ENCODE assay signal across 8 mouse cellular contexts in the genomic region with DNA sequence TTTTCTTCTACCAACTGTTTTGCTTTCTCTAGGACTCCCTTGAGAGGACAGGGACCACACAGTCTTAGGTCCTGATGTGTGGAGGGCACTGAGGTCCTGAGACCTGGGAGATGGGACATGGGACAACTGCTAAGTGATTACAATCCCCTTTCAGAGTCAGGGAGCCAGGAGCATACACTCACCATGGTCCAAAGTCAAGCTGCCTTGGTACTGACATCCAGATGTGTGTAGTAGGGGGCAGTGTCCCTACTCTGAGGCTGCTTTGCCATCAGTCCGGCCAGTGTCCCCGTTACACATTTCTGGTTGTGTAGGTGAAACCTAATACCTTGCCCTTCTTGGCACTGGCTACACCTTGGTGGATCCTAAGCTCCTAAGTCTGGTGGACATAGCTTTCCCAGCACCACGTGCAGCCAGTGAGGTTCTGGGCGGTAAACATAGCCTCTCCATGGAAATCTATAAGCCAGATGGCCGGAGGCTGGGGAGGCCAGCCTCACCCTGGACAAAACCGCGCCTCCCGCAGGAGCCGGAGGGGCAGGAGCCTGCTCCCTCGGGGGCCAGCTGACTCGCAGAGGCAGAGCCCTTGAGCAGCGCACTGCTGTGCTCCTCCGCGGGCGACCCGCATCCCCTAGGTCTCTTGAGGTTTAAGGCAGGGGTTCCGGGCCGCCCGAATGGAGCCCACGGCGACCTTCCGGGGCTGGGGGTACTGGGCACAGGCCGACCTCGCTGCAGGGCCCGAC. TPM values are rescaled to one million over a fixed set of nuclear protein-coding genes. Genes with fewer than 3 reads are reported as not detected.
A peak's percentile ranks its signal among the peaks of the same experiment; 100 is the strongest.
DNase-seq lines count a peak whose midpoint lies in the region; ATAC-seq and TF ChIP-seq lines count a peak whose summit lies in the region.

No protein-coding gene starts in this region.

- peak overlapping the region; percentile 75 for H3K4me3 ChIP-seq in kidney, embryonic 14.5 days (ENCODE audit: low read length)
- H3K4me3 ChIP-seq in ES-Bruce4 (ENCODE audit: low read depth, low read length): peak overlapping the region; percentile 77
- peak overlapping the region; percentile 91 for H3K4me3 ChIP-seq in heart, embryonic 10.5 days
- peak overlapping the region; percentile 96 for H3K4me3 ChIP-seq in limb, embryonic 10.5 days
- peak overlapping the region; percentile 99 for H3K4me3 ChIP-seq in midbrain, embryonic 14.5 days (replicated peaks; ENCODE audit: low read depth, low read length)

- TF ChIP-seq CTCF in ES-Bruce4 (IDR thresholded peaks at IDR 0.05; ENCODE audit: low read depth, low read length): no peak

- WGBS in kidney, embryonic 14.5 days: 0% methylated on average over 25 of the region's 25 CpGs
- WGBS in heart, embryonic 10.5 days: under 1% methylated on average over 25 of the region's 25 CpGs
- under 1% methylated on average over 25 of the region's 25 CpGs for WGBS in limb, embryonic 10.5 days
- WGBS in midbrain, embryonic 14.5 days: under 1% methylated on average over 25 of the region's 25 CpGs

- H3K9ac ChIP-seq in kidney, embryonic 14.5 days (ENCODE audit: low read depth, low read length): peak overlapping the region; percentile 90
- H3K9ac ChIP-seq in ES-Bruce4 (ENCODE audit: low read depth, poor library complexity, severe bottlenecking): peak overlapping the region; percentile 84
- H3K9ac ChIP-seq in midbrain, embryonic 14.5 days (replicated peaks; ENCODE audit: low read length): peak overlapping the region; percentile 96

- H3K9me3 ChIP-seq in kidney, embryonic 14.5 days (ENCODE audit: control insufficient read depth, low read length): no peaks in the 10 kb centered on the region
- no peaks in the 10 kb centered on the region for H3K9me3 ChIP-seq in ES-Bruce4 (replicated peaks; ENCODE audit: control insufficient read depth, insufficient read depth, low read length, poor library complexity, severe bottlenecking)
- H3K9me3 ChIP-seq in heart, embryonic 10.5 days: no peaks in the 10 kb centered on the region
- no peaks in the 10 kb centered on the region for H3K9me3 ChIP-seq in limb, embryonic 10.5 days (replicated peaks)
- no peaks in the 10 kb centered on the region for H3K9me3 ChIP-seq in midbrain, embryonic 14.5 days (ENCODE audit: control insufficient read depth, low read length)

- peaks cover 21% of the 10 kb centered on the region; the same call in 1 of the 2 replicates for H3K36me3 ChIP-seq in kidney, embryonic 14.5 days (ENCODE audit: control insufficient read depth, insufficient read depth, low read length)
- H3K36me3 ChIP-seq in ES-Bruce4 (ENCODE audit: control insufficient read depth, insufficient read depth, low read length, poor library complexity, severe bottlenecking): no peaks in the 10 kb centered on the region; the same call in 1 of the 2 replicates
- peaks cover 37% of the 10 kb centered on the region for H3K36me3 ChIP-seq in heart, embryonic 10.5 days
- peaks cover 48% of the 10 kb centered on the region for H3K36me3 ChIP-seq in limb, embryonic 10.5 days
- H3K36me3 ChIP-seq in midbrain, embryonic 14.5 days (ENCODE audit: control insufficient read depth, insufficient read depth, low read length): peaks cover 33% of the 10 kb centered on the region

- no peak for TF ChIP-seq EP300 in ES-Bruce4 (IDR thresholded peaks at IDR 0.05; ENCODE audit: insufficient read depth, low read depth, low read length)

- no peak for TF ChIP-seq POLR2A in ES-Bruce4 (IDR thresholded peaks at IDR 0.05; ENCODE audit: insufficient read depth, low read length)

- H3K27me3 ChIP-seq in kidney, embryonic 14.5 days (ENCODE audit: control insufficient read depth, insufficient read depth, low read length): no peaks in the 10 kb centered on the region
- H3K27me3 ChIP-seq in ES-Bruce4 (ENCODE audit: control insufficient read depth, insufficient read depth, low read length, poor library complexity, severe bottlenecking): no peaks in the 10 kb centered on the region
- H3K27me3 ChIP-seq in heart, embryonic 10.5 days (ENCODE audit: insufficient read depth, poor library complexity, severe bottlenecking): no peaks in the 10 kb centered on the region
- H3K27me3 ChIP-seq in limb, embryonic 10.5 days (ENCODE audit: low read depth, poor library complexity, severe bottlenecking): no peaks in the 10 kb centered on the region
- H3K27me3 ChIP-seq in midbrain, embryonic 14.5 days (ENCODE audit: control insufficient read depth, insufficient read depth, low read length): no peaks in the 10 kb centered on the region

- peak; percentile 39 for ATAC-seq in kidney, embryonic 14.5 days (ENCODE audit: low FRiP score, low TSS enrichment)
- ATAC-seq in midbrain, embryonic 14.5 days (ENCODE audit: low FRiP score, low TSS enrichment): peak; percentile 21

- peak overlapping the region; percentile 25; the same call in 1 of the 2 replicates for H3K27ac ChIP-seq in kidney, embryonic 14.5 days (ENCODE audit: low read depth, low read length)
- no peak overlapping the region for H3K27ac ChIP-seq in ES-Bruce4 (ENCODE audit: insufficient read depth, low read length)
- peak overlapping the region; percentile 94 for H3K27ac ChIP-seq in heart, embryonic 10.5 days
- peak overlapping the region; percentile 94 for H3K27ac ChIP-seq in limb, embryonic 10.5 days
- H3K27ac ChIP-seq in midbrain, embryonic 14.5 days (replicated peaks; ENCODE audit: low read depth, low read length): peak overlapping the region; percentile 86

- H3K4me2 ChIP-seq in kidney, embryonic 14.5 days (replicated peaks; ENCODE audit: low read depth, low read length): peak overlapping the region; percentile 91
- peak overlapping the region; percentile 92 for H3K4me2 ChIP-seq in midbrain, embryonic 14.5 days (ENCODE audit: low read length)

- DNase-seq in kidney, postnatal 14 days: no peak
- DNase-seq in cerebellum, postnatal 36 days: peak; percentile 61 to 63
- no peak for DNase-seq in heart, embryonic 10.5 days (ENCODE audit: low spot score)
- no peak for DNase-seq in limb, embryonic 10.5 days (ENCODE audit: low spot score)
- DNase-seq in midbrain, embryonic 14.5 days: peak; percentile 62
- DNase-seq in layer of hippocampus, adult 8-10 months (ENCODE audit: low spot score in 2 of 2): no peak

- H3K4me1 ChIP-seq in kidney, embryonic 14.5 days (ENCODE audit: control insufficient read depth, insufficient read depth, low read length): peaks cover 9% of the 10 kb centered on the region
- H3K4me1 ChIP-seq in ES-Bruce4 (ENCODE audit: control insufficient read depth, insufficient read depth, low read length): no peaks in the 10 kb centered on the region
- H3K4me1 ChIP-seq in heart, embryonic 10.5 days: peaks cover 34% of the 10 kb centered on the region
- H3K4me1 ChIP-seq in limb, embryonic 10.5 days: peaks cover 33% of the 10 kb centered on the region
- peaks cover 13% of the 10 kb centered on the region for H3K4me1 ChIP-seq in midbrain, embryonic 14.5 days (ENCODE audit: control insufficient read depth, insufficient read depth, low read length)

RNA-seq across cellular contexts. Expression of a gene that starts 0.6 kb away (rescaled TPM):
- 19.9 and 28.1 TPM in 2 replicates for polyA plus RNA-seq in kidney, embryonic 14.5 days (2014; fragmentation: Nextera tagmentation; extraction: Ambion mirVana)
- polyA plus RNA-seq in ES-Bruce4 (2011; ENCODE audit: insufficient read depth, insufficient read length, low read depth, missing spikeins): 12.2 and 18.7 TPM in 2 replicates
- 21.1 and 29.0 TPM in 2 replicates for polyA plus RNA-seq in heart, embryonic 10.5 days (2016; fragmentation: Nextera tagmentation; extraction: Ambion mirVana)
- 46.7 and 55.2 TPM in 2 replicates for polyA plus RNA-seq in limb, embryonic 10.5 days (2016; fragmentation: Nextera tagmentation; extraction: Ambion mirVana)
- polyA plus RNA-seq in midbrain, embryonic 14.5 days (2014; fragmentation: Nextera tagmentation; extraction: Ambion mirVana): 27.6 and 31.9 TPM in 2 replicates
- 10 to 100 TPM; 34.0 to 41.5 (median 35.9) TPM for total RNA-seq in layer of hippocampus, adult 8-10 months (2022)

RNA-seq across cellular contexts. Expression of a gene that starts 12.5 kb away (rescaled TPM):
- 12.2 and 15.6 TPM in 2 replicates for polyA plus RNA-seq in kidney, embryonic 14.5 days (2014; fragmentation: Nextera tagmentation; extraction: Ambion mirVana)
- 12.2 and 15.6 TPM in 2 replicates for polyA plus RNA-seq in ES-Bruce4 (2011; ENCODE audit: insufficient read depth, insufficient read length, low read depth, missing spikeins)
- 21.2 and 23.2 TPM in 2 replicates for polyA plus RNA-seq in heart, embryonic 10.5 days (2016; fragmentation: Nextera tagmentation; extraction: Ambion mirVana)
- 21.4 and 23.0 TPM in 2 replicates for polyA plus RNA-seq in limb, embryonic 10.5 days (2016; fragmentation: Nextera tagmentation; extraction: Ambion mirVana)
- 15.9 and 18.0 TPM in 2 replicates for polyA plus RNA-seq in midbrain, embryonic 14.5 days (2014; fragmentation: Nextera tagmentation; extraction: Ambion mirVana)
- 10 to 100 TPM; 17.7 to 18.2 (median 18.0) TPM for total RNA-seq in layer of hippocampus, adult 8-10 months (2022)

RNA-seq across cellular contexts. Expression of a gene that starts 12.7 kb away (rescaled TPM):
- polyA plus RNA-seq in kidney, embryonic 14.5 days (2014; fragmentation: Nextera tagmentation; extraction: Ambion mirVana): 97.3 and 115 TPM in 2 replicates
- polyA plus RNA-seq in ES-Bruce4 (2011; ENCODE audit: insufficient read depth, insufficient read length, low read depth, missing spikeins): 15.3 and 17.2 TPM in 2 replicates
- polyA plus RNA-seq in heart, embryonic 10.5 days (2016; fragmentation: Nextera tagmentation; extraction: Ambion mirVana): 92.2 and 106 TPM in 2 replicates
- 78.5 and 83.8 TPM in 2 replicates for polyA plus RNA-seq in limb, embryonic 10.5 days (2016; fragmentation: Nextera tagmentation; extraction: Ambion mirVana)
- 61.2 and 61.3 TPM in 2 replicates for polyA plus RNA-seq in midbrain, embryonic 14.5 days (2014; fragmentation: Nextera tagmentation; extraction: Ambion mirVana)
- 10 to 100 TPM; 17.8 to 46.9 (median 30.6) TPM for total RNA-seq in layer of hippocampus, adult 8-10 months (2022)

RNA-seq across cellular contexts. Expression of a gene that starts 39.1 kb away (rescaled TPM):
- 1.3 and 1.9 TPM in 2 replicates for polyA plus RNA-seq in kidney, embryonic 14.5 days (2014; fragmentation: Nextera tagmentation; extraction: Ambion mirVana)
- 0.81 and 1.6 TPM in 2 replicates for polyA plus RNA-seq in ES-Bruce4 (2011; ENCODE audit: insufficient read depth, insufficient read length, low read depth, missing spikeins)
- 0.51 and 0.58 TPM in 2 replicates for polyA plus RNA-seq in heart, embryonic 10.5 days (2016; fragmentation: Nextera tagmentation; extraction: Ambion mirVana)
- polyA plus RNA-seq in limb, embryonic 10.5 days (2016; fragmentation: Nextera tagmentation; extraction: Ambion mirVana): 0.78 and 1.7 TPM in 2 replicates
- 34.6 and 36.1 TPM in 2 replicates for polyA plus RNA-seq in midbrain, embryonic 14.5 days (2014; fragmentation: Nextera tagmentation; extraction: Ambion mirVana)
- total RNA-seq in layer of hippocampus, adult 8-10 months (2022): 100 to 1,000 TPM; 217 to 247 (median 224) TPM

Comparison
In these comparisons a context has a peak if more than half of its experiments do, and no peak if none do; other contexts are left out.
1. DNase-seq: peak in cerebellum, postnatal 36 days (2 of 2) and midbrain, embryonic 14.5 days (single experiment); none in kidney, postnatal 14 days (single experiment), heart, embryonic 10.5 days (single experiment), limb, embryonic 10.5 days (single experiment) and layer of hippocampus, adult 8-10 months (0 of 2).
2. Peak in every context shown above with its lines, with median percentiles within 50 percentile points of each other: H3K4me3 ChIP-seq and H3K9ac ChIP-seq.